Mouse (Mus musculus) frontal cortex, postnatal 10 days (tissue): Measurements from ENCODE around the gene BC017158.
"Not testable (repeated sequence)": the region's sequence is repeated elsewhere in the genome, so short reads cannot be mapped to it uniquely, and the experiment has no call there.

ENCODE experiments used
- DNase-seq, 2 experiments: peaks; one replicate each; pipeline ENCODE4 v3.0.0; 2022; ENCODE audit warnings: low spot score in 2 of 2, mixed read lengths in 1 of 2

The BC017158 gene

GRCm38 (mm10) chr7:128297617-128298480 lies at the start of gene BC017158:
Gene BC017158, minus strand, starts transcription at chr7:128298170.
- peak in 1 of 2 experiments; percentile 55 for DNase-seq

- no peak for DNase-seq
Observed at GRCm38 (mm10) chr7:128346991-128347390, 49.0 kb upstream of the BC017158 start.

- no peak for DNase-seq
Observed at GRCm38 (mm10) chr7:128346522-128346921, 48.6 kb upstream of the BC017158 start.

GRCm38 (mm10) chr7:128345691-128346090 lies 47.7 kb upstream of the BC017158 start:
- DNase-seq = no peak

- peak in 1 of 2 experiments; percentile 69 for DNase-seq
Observed at GRCm38 (mm10) chr7:128344928-128345653, 47.1 kb upstream of the BC017158 start.

GRCm38 (mm10) chr7:128344488-128344887 lies 46.5 kb upstream of the BC017158 start:
- no peak for DNase-seq

- DNase-seq = not testable (repeated sequence)
Observed at GRCm38 (mm10) chr7:128342691-128343090, 44.7 kb upstream of the BC017158 start.

- DNase-seq = not testable (repeated sequence)
Observed at GRCm38 (mm10) chr7:128340321-128340720, 42.4 kb upstream of the BC017158 start.

- no peak for DNase-seq
Observed at GRCm38 (mm10) chr7:128332896-128333295, 34.9 kb upstream of the BC017158 start.

- no peak for DNase-seq
Observed at GRCm38 (mm10) chr7:128330981-128331380, 33.0 kb upstream of the BC017158 start.

- no peak for DNase-seq
Observed at GRCm38 (mm10) chr7:128324977-128325376, 27.0 kb upstream of the BC017158 start.

- no peak for DNase-seq
Observed at GRCm38 (mm10) chr7:128321260-128321659, 23.3 kb upstream of the BC017158 start.

- DNase-seq = no peak
Observed at GRCm38 (mm10) chr7:128320219-128320816, 22.3 kb upstream of the BC017158 start.

GRCm38 (mm10) chr7:128319140-128319539 lies 21.2 kb upstream of the BC017158 start:
- DNase-seq = no peak

- DNase-seq = no peak
Observed at GRCm38 (mm10) chr7:128317011-128317410, 19.0 kb upstream of the BC017158 start.

GRCm38 (mm10) chr7:128314491-128314890 lies 16.5 kb upstream of the BC017158 start:
- no peak for DNase-seq

GRCm38 (mm10) chr7:128313601-128314000 lies 15.6 kb upstream of the BC017158 start:
- DNase-seq = no peak

- no peak for DNase-seq
Observed at GRCm38 (mm10) chr7:128312375-128313059, 14.5 kb upstream of the BC017158 start.

GRCm38 (mm10) chr7:128311811-128312210 lies 13.8 kb upstream of the BC017158 start:
- no peak for DNase-seq

GRCm38 (mm10) chr7:128311263-128311662 lies 13.3 kb upstream of the BC017158 start:
- DNase-seq = no peak

GRCm38 (mm10) chr7:128310229-128310688 lies 12.3 kb upstream of the BC017158 start:
- DNase-seq = no peak

GRCm38 (mm10) chr7:128309776-128310175 lies 11.8 kb upstream of the BC017158 start:
- DNase-seq = no peak
